ENCODE assay signal across 20 mouse cellular contexts in genomic region chr13:99146355-99146871, GRCm38 (mm10). TPM values are rescaled to one million over a fixed set of nuclear protein-coding genes. Genes with fewer than 3 reads are reported as not detected.
DNase-seq lines count a peak whose midpoint lies in the region; ATAC-seq and TF ChIP-seq lines count a peak whose summit lies in the region.
"Had no signal": no experiment of that assay in that cellular context is flagged by ENCODE, and none has a peak within 500 bp of the region (broad histone marks: within the 10 kb centered on the region; RNA-seq: fewer than 3 reads in every experiment).

No protein-coding gene starts in this region.

- H3K36me3 ChIP-seq in C2C12 (ENCODE audit: control insufficient read depth, insufficient read depth), result no peaks in the 10 kb centered on the region
- H3K36me3 ChIP-seq in intestine, embryonic 16.5 days (ENCODE audit: control insufficient read depth, insufficient read depth, low read length), result no peaks in the 10 kb centered on the region
- H3K36me3 ChIP-seq in hindbrain, embryonic 11.5 days (ENCODE audit: control insufficient read depth, insufficient read depth, low read length), result no peaks in the 10 kb centered on the region
- H3K36me3 ChIP-seq: embryonic facial prominence, embryonic 15.5 days; G1E; heart, embryonic 12.5 days; midbrain, embryonic 12.5 days had no signal

- no peaks in the 10 kb centered on the region for H3K27me3 ChIP-seq in C2C12 (ENCODE audit: control insufficient read depth, insufficient read depth, insufficient read length)
- H3K27me3 ChIP-seq in intestine, embryonic 16.5 days (replicated peaks; ENCODE audit: control insufficient read depth, insufficient read depth, low read length), result no peaks in the 10 kb centered on the region
- H3K27me3 ChIP-seq in hindbrain, embryonic 11.5 days (ENCODE audit: control insufficient read depth, insufficient read depth, low read length), result no peaks in the 10 kb centered on the region
- H3K27me3 ChIP-seq: embryonic facial prominence, embryonic 15.5 days; forebrain, embryonic 13.5 days had no signal

- peak; percentile 38 for DNase-seq in layer of hippocampus, adult 9-11 months
- no peak for DNase-seq in layer of hippocampus, adult 11-12 months (ENCODE audit: low spot score)
- peak; percentile 62 to 87 for DNase-seq in right cerebral cortex, postnatal 10 days (ENCODE audit: low spot score in 2 of 2)
- no peak for DNase-seq in urinary bladder, adult 2 months (ENCODE audit: low spot score)
- no peak for DNase-seq in kidney, adult 8-10 months
- no peak for DNase-seq in hindbrain, embryonic 11.5 days (ENCODE audit: low spot score)
- DNase-seq: adrenal gland, adult 8-10 months; cerebellum, adult 9-10 months; gastrocnemius, postnatal 14 days; heart, postnatal 4 days; lung, postnatal 36 days; thymus, postnatal 25 days had no signal

- no peaks in the 10 kb centered on the region for H3K9me3 ChIP-seq in intestine, embryonic 16.5 days (ENCODE audit: control insufficient read depth, low read length)
- H3K9me3 ChIP-seq in hindbrain, embryonic 11.5 days (ENCODE audit: control insufficient read depth, low read length), result no peaks in the 10 kb centered on the region
- H3K9me3 ChIP-seq: embryonic facial prominence, embryonic 15.5 days; forebrain, embryonic 13.5 days; G1E; heart, embryonic 12.5 days; midbrain, embryonic 12.5 days had no signal

- no peak overlapping the region for H3ac ChIP-seq in C2C12 (ENCODE audit: control insufficient read depth, insufficient read length, low read depth)

- no peak overlapping the region for H3K9ac ChIP-seq in intestine, embryonic 16.5 days (ENCODE audit: low read depth, low read length)
- H3K9ac ChIP-seq in hindbrain, embryonic 11.5 days (ENCODE audit: low read depth, low read length), result no peak overlapping the region
- H3K9ac ChIP-seq: embryonic facial prominence, embryonic 15.5 days; forebrain, embryonic 13.5 days; heart, embryonic 12.5 days; midbrain, embryonic 12.5 days had no signal

- no peak for TF ChIP-seq CTCF in C2C12 (IDR thresholded peaks at IDR 0.05; ENCODE audit: control insufficient read depth, insufficient read depth, insufficient read length)

- no peaks in the 10 kb centered on the region for H3K79me3 ChIP-seq in C2C12 (ENCODE audit: low read depth)

- H3K4me1 ChIP-seq in intestine, embryonic 16.5 days (ENCODE audit: control insufficient read depth, insufficient read depth, low read length), result no peaks in the 10 kb centered on the region
- H3K4me1 ChIP-seq in hindbrain, embryonic 11.5 days (replicated peaks; ENCODE audit: control insufficient read depth, insufficient read depth, low read length), result no peaks in the 10 kb centered on the region; the same call in 1 of the 2 replicates
- H3K4me1 ChIP-seq: heart, embryonic 12.5 days had no signal

- H3K79me2 ChIP-seq in C2C12 (ENCODE audit: control insufficient read depth, insufficient read depth), result no peaks in the 10 kb centered on the region

- no peak overlapping the region for H3K4me2 ChIP-seq in intestine, embryonic 16.5 days (ENCODE audit: low read depth, low read length)
- no peak overlapping the region for H3K4me2 ChIP-seq in hindbrain, embryonic 11.5 days (replicated peaks; ENCODE audit: low read depth, low read length)
- H3K4me2 ChIP-seq: embryonic facial prominence, embryonic 15.5 days; forebrain, embryonic 13.5 days; heart, embryonic 12.5 days; midbrain, embryonic 12.5 days had no signal

- H3K27ac ChIP-seq in intestine, embryonic 16.5 days (ENCODE audit: low read length), result no peak overlapping the region
- no peak overlapping the region for H3K27ac ChIP-seq in hindbrain, embryonic 11.5 days (ENCODE audit: low read depth, low read length)
- H3K27ac ChIP-seq: embryonic facial prominence, embryonic 15.5 days; forebrain, embryonic 13.5 days; kidney, postnatal 0 days; midbrain, embryonic 12.5 days had no signal

- ATAC-seq in intestine, embryonic 16.5 days, result peak; percentile 65; the same call in 1 of the 2 replicates
- ATAC-seq in hindbrain, embryonic 11.5 days (ENCODE audit: low FRiP score), result no peak
- ATAC-seq: forebrain, embryonic 13.5 days had no signal

- H3K4me3 ChIP-seq in C2C12 (ENCODE audit: insufficient read depth, poor library complexity, severe bottlenecking), result no peak overlapping the region
- H3K4me3 ChIP-seq in intestine, embryonic 16.5 days (ENCODE audit: low read length), result no peak overlapping the region
- H3K4me3 ChIP-seq in hindbrain, embryonic 11.5 days (ENCODE audit: low read depth, low read length), result no peak overlapping the region
- H3K4me3 ChIP-seq: embryonic facial prominence, embryonic 15.5 days; forebrain, embryonic 13.5 days; heart, embryonic 12.5 days; midbrain, embryonic 12.5 days had no signal

- 57% methylated on average over 13 of the region's 13 CpGs for WGBS in intestine, embryonic 16.5 days
- WGBS in hindbrain, embryonic 11.5 days, result 87% methylated on average over 13 of the region's 13 CpGs

TF ChIP-seq in C2C12, 6 proteins besides CTCF, POLR2A, EP300 and RAD21:
- peak; percentile 21 for TF ChIP-seq USF1 (IDR thresholded peaks at IDR 0.05; ENCODE audit: low read depth)
- TF ChIP-seq FOSL1 (IDR thresholded peaks at IDR 0.05; ENCODE audit: insufficient read depth, low read length, poor library complexity, severe bottlenecking), result no peak
- TF ChIP-seq CEBPB (IDR thresholded peaks at IDR 0.05; ENCODE audit: low read depth), result no peak
- no peak for TF ChIP-seq MYOD1 (IDR thresholded peaks at IDR 0.05; ENCODE audit: control insufficient read depth, insufficient read length, low read depth)
- no peak for TF ChIP-seq MYOG (IDR thresholded peaks at IDR 0.05; ENCODE audit: control insufficient read depth, extremely low read depth, insufficient read length)
- no peak for TF ChIP-seq MAX (IDR thresholded peaks at IDR 0.05)
TF ChIP-seq in C2C12: peak in this region for 1.

RNA-seq across cellular contexts. Expression of gene Zfp366, which starts 38.2 kb away (rescaled TPM):
- not detected for polyA plus RNA-seq in C2C12 (2012; fragmentation: generic; extraction: Trizol)
- polyA plus RNA-seq in intestine, embryonic 16.5 days (2015; fragmentation: Nextera tagmentation; extraction: Ambion mirVana), result 0.50 and 0.53 TPM in 2 replicates
- 1.1 and 3.0 TPM in 2 replicates for polyA plus RNA-seq in urinary bladder, adult 2 months (2012; rRNA removed)
- polyA plus RNA-seq in hindbrain, embryonic 11.5 days (2014; fragmentation: Nextera tagmentation; extraction: Ambion mirVana), result 0.91 and 0.95 TPM in 2 replicates
- polyA plus RNA-seq: G1E had no signal

Comparison
In these comparisons a context has a peak if more than half of its experiments do, and no peak if none do; other contexts are left out.
1. DNase-seq: peak in layer of hippocampus, adult 9-11 months (single experiment) and right cerebral cortex, postnatal 10 days (2 of 2); none in layer of hippocampus, adult 11-12 months (single experiment), urinary bladder, adult 2 months (single experiment), kidney, adult 8-10 months (0 of 2) and hindbrain, embryonic 11.5 days (single experiment).